Mouse (Mus musculus) neutrophil, adult 5-6 weeks (primary cell): Measurements from ENCODE around the gene Ttc9c. TPM values are rescaled to one million over a fixed set of nuclear protein-coding genes. Genes with fewer than 3 reads are reported as not detected.
"Not testable (repeated sequence)": the region's sequence is repeated elsewhere in the genome, so short reads cannot be mapped to it uniquely, and the experiment has no call there.

Experiments
- ATAC-seq: fragments of 151-379, 151-347 bp; 2 replicates; pipeline ENCODE4 v1.8.0; 2017; ENCODE audit warnings: mild to moderate bottlenecking, moderate TSS enrichment; ENCODE audit not compliant: insufficient number of reproducible peaks, poor library complexity, low FRiP score, severe bottlenecking; ENCODE audit errors: extremely low read depth
- total RNA-seq: library from RNA; stranded (forward); fragments of 200-1000 nt; gene quantifications from 2 replicates; pipeline ENCODE4 v1.2.3, GENCODE M21; 2017

Gene Ttc9c
- 46.0 and 48.2 TPM in 2 replicates for total RNA-seq

- ATAC-seq = peak; percentile 68
Observed at GRCm38 (mm10) chr19:8818801-8819595, at the start of gene Ttc9c. Gene Ttc9c, minus strand, starts transcription at chr19:8819333.

GRCm38 (mm10) chr19:8864265-8864664, 45.1 kb upstream of the Ttc9c start:
- no peak for ATAC-seq

- ATAC-seq = no peak
Observed at GRCm38 (mm10) chr19:8859018-8859417, 39.9 kb upstream of the Ttc9c start.

GRCm38 (mm10) chr19:8857689-8858088, 38.6 kb upstream of the Ttc9c start:
- no peak for ATAC-seq

- no peak for ATAC-seq
Observed at GRCm38 (mm10) chr19:8853117-8853516, 34.0 kb upstream of the Ttc9c start.

GRCm38 (mm10) chr19:8852236-8852928, 33.2 kb upstream of the Ttc9c start:
- no peak for ATAC-seq

GRCm38 (mm10) chr19:8851639-8852038, 32.5 kb upstream of the Ttc9c start:
- ATAC-seq = no peak

- ATAC-seq = no peak
Observed at GRCm38 (mm10) chr19:8850402-8850901, 31.3 kb upstream of the Ttc9c start, which contains the start of gene Lrrn4cl. Gene Lrrn4cl, plus strand, starts transcription at chr19:8850768.

- no peak for ATAC-seq
Observed at GRCm38 (mm10) chr19:8848356-8848755, 29.2 kb upstream of the Ttc9c start.

GRCm38 (mm10) chr19:8844371-8845129, 25.4 kb upstream of the Ttc9c start:
- peak; percentile 51; the same call in 1 of the 2 replicates for ATAC-seq

GRCm38 (mm10) chr19:8842961-8843360, 23.8 kb upstream of the Ttc9c start:
- ATAC-seq = no peak

GRCm38 (mm10) chr19:8841012-8841411, 21.9 kb upstream of the Ttc9c start:
- ATAC-seq = no peak

- peak; percentile 48; the same call in 1 of the 2 replicates for ATAC-seq
Observed at GRCm38 (mm10) chr19:8839908-8840791, 21.0 kb upstream of the Ttc9c start.

- no peak for ATAC-seq
Observed at GRCm38 (mm10) chr19:8839103-8839907, 20.2 kb upstream of the Ttc9c start, which contains the start of gene Gng3. Gene Gng3, minus strand, starts transcription at chr19:8839194.

GRCm38 (mm10) chr19:8838041-8838730, 19.1 kb upstream of the Ttc9c start:
- no peak for ATAC-seq

GRCm38 (mm10) chr19:8837251-8837791, 18.2 kb upstream of the Ttc9c start, which contains the start of gene Bscl2:
Gene Bscl2, plus strand, starts transcription at chr19:8837467.
- peak; percentile 67 for ATAC-seq

- not testable (repeated sequence) for ATAC-seq
Observed at GRCm38 (mm10) chr19:8836327-8836726, 17.2 kb upstream of the Ttc9c start.
